Mouse (Mus musculus): ENCODE results near the gene Serhl.

- no peak for TF ChIP-seq CTCF (IDR thresholded peaks at IDR 0.05; ENCODE audit: control insufficient read depth, insufficient read depth, low read length)
- no peak for TF ChIP-seq POLR2A (IDR thresholded peaks at IDR 0.05; ENCODE audit: borderline replicate concordance, control insufficient read depth, low read depth, low read length)
These were observed at the start of gene Serhl for GRCm38 (mm10) chr15:83089429-83089605.

All from bone marrow, adult 2 months (tissue).